Mouse (Mus musculus): ENCODE results near the gene Gm20388. TPM values are rescaled to one million over a fixed set of nuclear protein-coding genes. Genes with fewer than 3 reads are reported as not detected.
A peak's percentile ranks its signal among the peaks of the same experiment; 100 is the strongest.

The Gm20388 gene
- total and polyA plus RNA-seq, 2 experiments from 2014 or later, result 51.3 TPM; not detected in 1

GRCm38 (mm10) chr8:122265522-122265921 lies 2354.9 kb downstream of the Gm20388 start:
- 92% methylated on average over 8 of the region's 8 CpGs for WGBS
- no peak for TF ChIP-seq CTCF (IDR thresholded peaks at IDR 0.05; ENCODE audit: low read depth)
- no peak overlapping the region for H3K9ac ChIP-seq
- no peak for ATAC-seq
- H3K4me2 ChIP-seq (ENCODE audit: low read depth), result no peak overlapping the region
- no peaks in the 10 kb centered on the region; the same call in 1 of the 2 replicates for H3K4me1 ChIP-seq (ENCODE audit: insufficient read depth)
- no peak for DNase-seq
- no peaks in the 10 kb centered on the region for H3K36me3 ChIP-seq (ENCODE audit: insufficient read depth)
- no peak overlapping the region for H3K27ac ChIP-seq (ENCODE audit: low read depth, low read length)
- no peak overlapping the region for H3K4me3 ChIP-seq (ENCODE audit: low read depth, low read length)
- no peaks in the 10 kb centered on the region for H3K27me3 ChIP-seq (ENCODE audit: insufficient read depth, low read length)
- no peaks in the 10 kb centered on the region for H3K9me3 ChIP-seq (ENCODE audit: low read length)

DNA sequence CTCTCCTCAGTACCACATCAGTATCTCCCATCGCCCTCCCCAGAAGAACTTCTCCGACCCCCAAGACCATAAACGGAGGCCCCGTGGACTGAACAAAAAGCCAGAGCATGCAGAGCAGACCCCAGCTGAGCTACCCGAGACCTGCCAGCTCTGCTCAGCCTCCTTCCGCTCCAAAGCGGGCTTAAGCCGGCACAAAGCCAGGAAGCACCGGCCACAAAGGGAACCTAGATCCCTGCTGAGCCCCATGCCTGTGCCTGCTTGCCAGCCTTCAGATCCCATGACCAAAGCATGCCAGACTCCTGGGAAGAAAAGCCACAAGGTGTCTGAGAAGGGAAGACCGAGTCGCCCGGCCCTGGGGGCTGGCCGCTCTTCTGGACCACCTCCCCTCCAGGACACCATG lies 2356.2 kb downstream of the Gm20388 start:
- Histone ChIP-seq H3K27ac (ENCODE audit: low read depth, low read length) (no peak overlapping the region), H3K4me3 (ENCODE audit: low read depth, low read length) (no peak overlapping the region), H3K36me3 (ENCODE audit: insufficient read depth) (no peaks in the 10 kb centered on the region), H3K9me3 (ENCODE audit: low read length) (no peaks in the 10 kb centered on the region), H3K27me3 (ENCODE audit: insufficient read depth, low read length) (no peaks in the 10 kb centered on the region), H3K9ac (no peak overlapping the region), H3K4me2 (ENCODE audit: low read depth) (no peak overlapping the region), H3K4me1 (ENCODE audit: insufficient read depth) (no peaks in the 10 kb centered on the region; the same call in 1 of the 2 replicates)
- no peak for ATAC-seq
- 15% methylated on average over 13 of the region's 13 CpGs for WGBS
- TF ChIP-seq CTCF (IDR thresholded peaks at IDR 0.05; ENCODE audit: low read depth), result no peak
- peak; percentile 37 for DNase-seq

- TF ChIP-seq CTCF (IDR thresholded peaks at IDR 0.05; ENCODE audit: low read depth), result no peak
- peak; percentile 12 for ATAC-seq
- H3K36me3 ChIP-seq (ENCODE audit: insufficient read depth), result no peaks in the 10 kb centered on the region
- H3K27ac ChIP-seq (ENCODE audit: low read depth, low read length), result no peak overlapping the region
- no peaks in the 10 kb centered on the region for H3K9me3 ChIP-seq (ENCODE audit: low read length)
- no peaks in the 10 kb centered on the region; the same call in 1 of the 2 replicates for H3K4me1 ChIP-seq (ENCODE audit: insufficient read depth)
- 69% methylated on average over 24 of the region's 24 CpGs for WGBS
- H3K27me3 ChIP-seq (ENCODE audit: insufficient read depth, low read length), result no peaks in the 10 kb centered on the region
- H3K4me3 ChIP-seq (ENCODE audit: low read depth, low read length), result peak overlapping the region; percentile 36
- peak overlapping the region; percentile 61 for H3K4me2 ChIP-seq (ENCODE audit: low read depth)
- H3K9ac ChIP-seq, result peak overlapping the region; percentile 51
- no peak for DNase-seq
Measured at GRCm38 (mm10) chr8:122268861-122269260, 2358.2 kb downstream of the Gm20388 start.

- Histone ChIP-seq H3K4me2 (ENCODE audit: low read depth) (peak overlapping the region; percentile 61), H3K4me1 (ENCODE audit: insufficient read depth) (no peaks in the 10 kb centered on the region; the same call in 1 of the 2 replicates), H3K27me3 (ENCODE audit: insufficient read depth, low read length) (no peaks in the 10 kb centered on the region), H3K36me3 (ENCODE audit: insufficient read depth) (no peaks in the 10 kb centered on the region), H3K9me3 (ENCODE audit: low read length) (no peaks in the 10 kb centered on the region), H3K27ac (ENCODE audit: low read depth, low read length) (no peak overlapping the region), H3K9ac (peak overlapping the region; percentile 51), H3K4me3 (ENCODE audit: low read depth, low read length) (peak overlapping the region; percentile 36)
- peak; percentile 83 for ATAC-seq
- DNase-seq, result peak; percentile 89
- peak; percentile 99 for TF ChIP-seq CTCF (IDR thresholded peaks at IDR 0.05; ENCODE audit: low read depth)
- 5% methylated on average over 21 of the region's 21 CpGs for WGBS
Measured at GRCm38 (mm10) chr8:122269404-122269803, 2358.8 kb downstream of the Gm20388 start.

- Histone ChIP-seq H3K4me3 (ENCODE audit: low read depth, low read length) (no peak overlapping the region), H3K9me3 (ENCODE audit: low read length) (no peaks in the 10 kb centered on the region), H3K9ac (no peak overlapping the region), H3K4me2 (ENCODE audit: low read depth) (no peak overlapping the region), H3K27ac (ENCODE audit: low read depth, low read length) (no peak overlapping the region), H3K36me3 (ENCODE audit: insufficient read depth) (no peaks in the 10 kb centered on the region), H3K4me1 (ENCODE audit: insufficient read depth) (no peaks in the 10 kb centered on the region; the same call in 1 of the 2 replicates), H3K27me3 (ENCODE audit: insufficient read depth, low read length) (no peaks in the 10 kb centered on the region)
- no peak for TF ChIP-seq CTCF (IDR thresholded peaks at IDR 0.05; ENCODE audit: low read depth)
- no peak for ATAC-seq
- 72% methylated on average over 7 of the region's 7 CpGs for WGBS
- no peak for DNase-seq
Measured at GRCm38 (mm10) chr8:122270555-122270954, 2359.9 kb downstream of the Gm20388 start.

DNA sequence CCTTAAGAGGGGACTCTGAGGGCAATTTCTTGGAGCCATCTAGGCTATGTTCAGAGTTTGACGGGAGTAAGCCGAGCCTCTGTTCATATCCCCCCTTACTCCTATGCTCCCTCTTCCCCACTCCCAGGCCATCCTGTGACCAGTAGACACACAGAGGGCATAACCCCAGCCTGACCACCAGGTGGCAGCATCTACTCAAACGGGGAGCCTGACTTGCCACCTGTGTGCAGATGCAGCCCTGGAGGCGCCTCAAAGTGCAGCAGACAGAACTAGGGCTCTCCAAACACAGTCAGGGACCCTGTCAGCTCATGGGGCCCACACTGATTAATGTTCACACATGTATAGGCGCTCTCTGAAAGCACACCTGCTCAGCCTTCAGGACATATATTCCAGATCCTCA lies 2362.5 kb downstream of the Gm20388 start:
- TF ChIP-seq CTCF (IDR thresholded peaks at IDR 0.05; ENCODE audit: low read depth), result peak; percentile 95

DNA sequence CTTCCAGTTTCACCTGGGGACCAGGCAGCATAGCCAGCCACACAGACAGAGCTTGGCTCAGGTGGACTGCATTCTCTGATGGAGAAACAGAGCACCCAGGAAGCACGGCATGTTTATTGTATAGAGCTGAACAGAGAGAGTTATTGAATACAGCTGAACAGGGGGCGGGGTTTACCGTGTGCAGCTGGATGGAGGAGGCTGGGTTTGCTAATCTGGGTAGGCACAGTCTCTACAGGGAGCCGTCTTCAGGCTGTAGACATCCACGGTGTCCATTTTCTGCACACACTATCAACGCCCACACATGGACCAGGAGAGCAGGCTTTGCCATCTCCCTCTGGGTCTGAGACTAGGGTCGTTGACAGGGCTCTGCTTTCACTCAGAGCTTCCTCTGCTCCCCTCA lies 2363.2 kb downstream of the Gm20388 start:
- Histone ChIP-seq H3K36me3 (ENCODE audit: insufficient read depth) (no peaks in the 10 kb centered on the region), H3K9ac (no peak overlapping the region), H3K4me2 (ENCODE audit: low read depth) (no peak overlapping the region), H3K4me3 (ENCODE audit: low read depth, low read length) (no peak overlapping the region), H3K27me3 (ENCODE audit: insufficient read depth, low read length) (no peaks in the 10 kb centered on the region), H3K9me3 (ENCODE audit: low read length) (no peaks in the 10 kb centered on the region), H3K4me1 (ENCODE audit: insufficient read depth) (no peaks in the 10 kb centered on the region; the same call in 1 of the 2 replicates), H3K27ac (ENCODE audit: low read depth, low read length) (no peak overlapping the region)
- TF ChIP-seq CTCF (IDR thresholded peaks at IDR 0.05; ENCODE audit: low read depth), result no peak
- ATAC-seq (no peak), DNase-seq (no peak)
- 28% methylated on average over 7 of the region's 7 CpGs for WGBS

More for the DNA sequence above, 2362.5 kb downstream of the Gm20388 start:
- no peaks in the 10 kb centered on the region for H3K9me3 ChIP-seq (ENCODE audit: low read length)
- no peaks in the 10 kb centered on the region for H3K27me3 ChIP-seq (ENCODE audit: insufficient read depth, low read length)
- H3K36me3 ChIP-seq (ENCODE audit: insufficient read depth), result no peaks in the 10 kb centered on the region
- no peak overlapping the region for H3K4me2 ChIP-seq (ENCODE audit: low read depth)
- H3K9ac ChIP-seq, result no peak overlapping the region
- DNase-seq (peak; percentile 79), ATAC-seq (peak; percentile 67)
- H3K27ac ChIP-seq (ENCODE audit: low read depth, low read length), result no peak overlapping the region
- no peaks in the 10 kb centered on the region; the same call in 1 of the 2 replicates for H3K4me1 ChIP-seq (ENCODE audit: insufficient read depth)
- WGBS, result 9% methylated on average over 5 of the region's 5 CpGs
- H3K4me3 ChIP-seq (ENCODE audit: low read depth, low read length), result no peak overlapping the region

Measured in forebrain, postnatal 0 days (tissue).